Mouse (Mus musculus): Measurements from ENCODE around the gene Rnf40.
"Not testable (repeated sequence)": the region's sequence is repeated elsewhere in the genome, so short reads cannot be mapped to it uniquely, and the experiment has no call there.

Gene Rnf40

DNA sequence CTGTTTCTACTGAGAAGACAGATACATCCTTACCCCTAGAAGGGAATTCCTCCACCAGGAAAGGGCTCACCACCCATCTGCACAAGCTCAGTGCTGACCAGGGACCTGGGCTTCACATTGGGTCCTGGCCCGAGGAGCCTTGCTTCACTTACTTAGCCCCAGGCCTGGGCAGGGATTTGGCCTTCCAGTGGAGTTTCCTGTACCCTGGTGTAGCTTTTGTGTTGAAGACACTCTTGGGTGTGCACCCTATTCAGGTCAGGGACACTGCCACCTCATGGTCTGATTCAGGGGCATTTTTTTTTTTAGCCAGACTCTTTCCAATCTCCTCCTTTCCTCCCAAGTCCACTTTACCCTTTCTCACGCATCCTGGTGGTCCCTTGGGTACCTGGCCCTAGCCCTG lies 14.3 kb downstream of the Rnf40 start:
- DNase-seq (ENCODE audit: low spot score in 2 of 2): no peak

DNA sequence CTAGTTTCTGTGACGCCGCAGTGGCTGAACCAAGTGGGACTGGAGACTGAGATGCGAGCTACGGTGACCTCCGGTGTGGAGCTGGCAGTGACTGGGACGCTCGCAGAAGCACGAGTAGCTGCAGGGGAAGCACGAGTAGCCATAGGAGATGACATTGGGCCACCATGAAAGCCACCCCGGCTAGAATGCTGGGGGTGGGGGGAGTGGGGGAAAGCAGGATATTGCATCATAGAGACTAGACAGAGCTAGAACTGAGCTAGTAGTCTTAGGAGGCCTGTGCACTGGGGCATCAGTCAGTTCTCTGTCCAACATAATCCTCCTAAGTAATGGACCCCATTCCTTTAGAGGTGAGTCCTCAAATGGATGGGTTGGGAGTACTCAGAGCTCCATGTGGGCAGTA lies 15.7 kb downstream of the Rnf40 start:
- DNase-seq (ENCODE audit: low spot score in 2 of 2): no peak

DNA sequence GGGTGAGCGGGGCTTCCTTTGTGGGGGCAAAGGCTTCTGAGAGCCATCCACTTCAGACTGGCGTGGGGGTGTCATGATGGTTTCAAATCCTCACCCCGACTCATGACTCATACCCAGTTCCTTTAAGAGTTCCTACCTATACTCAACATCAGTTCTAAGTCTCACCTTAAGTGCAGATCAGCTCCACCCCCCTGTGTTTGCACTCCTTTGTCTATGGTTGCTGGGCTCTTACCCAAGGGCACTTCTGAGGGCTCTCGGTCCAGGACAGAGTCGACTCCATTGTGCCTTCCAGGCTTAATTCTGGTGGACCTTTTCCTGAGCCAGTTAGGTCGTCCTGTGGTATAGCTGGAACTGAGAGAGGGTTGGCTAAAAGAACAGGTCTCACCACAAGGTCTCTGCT lies 18.6 kb downstream of the Rnf40 start:
- no peak for DNase-seq (ENCODE audit: low spot score in 2 of 2)

DNA sequence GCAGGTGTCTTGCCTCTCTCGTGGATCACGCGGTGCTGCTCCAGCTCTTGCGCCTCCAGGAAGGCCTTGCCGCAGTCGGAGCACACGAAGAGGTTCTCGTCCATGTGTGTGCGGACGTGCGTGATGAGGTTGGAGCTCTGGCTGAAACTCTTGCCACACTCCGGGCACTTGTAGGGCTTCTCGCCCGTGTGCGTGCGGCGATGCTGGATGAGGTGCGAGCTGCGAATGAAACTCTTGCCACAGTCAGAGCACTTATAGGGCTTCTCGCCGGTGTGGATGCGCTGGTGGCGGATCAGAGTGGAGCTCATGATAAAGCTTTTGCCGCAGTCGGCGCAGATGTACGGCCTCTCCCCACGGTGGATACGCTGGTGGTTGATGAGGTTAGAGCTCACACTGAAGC lies 22.4 kb downstream of the Rnf40 start:
- DNase-seq (ENCODE audit: low spot score in 2 of 2): no peak

DNA sequence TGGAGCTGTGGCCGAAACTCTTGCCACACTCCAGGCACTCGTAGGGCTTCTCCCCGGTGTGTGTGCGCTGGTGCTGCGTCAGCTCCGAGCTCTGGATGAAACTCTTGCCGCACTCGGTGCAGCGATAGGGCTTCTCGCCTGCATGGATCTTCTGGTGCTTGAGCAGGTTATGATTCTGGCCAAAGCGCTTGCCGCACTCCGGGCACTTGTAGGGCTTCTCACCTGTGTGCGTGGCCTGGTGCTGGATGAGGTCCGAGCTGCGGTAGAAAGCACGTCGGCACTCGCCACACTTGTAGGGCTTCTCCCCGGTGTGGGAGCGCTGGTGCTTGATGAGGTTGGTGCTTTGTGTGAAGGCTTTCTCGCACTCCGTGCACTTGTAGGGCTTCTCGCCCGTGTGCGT lies 23.0 kb downstream of the Rnf40 start:
- no peak for DNase-seq (ENCODE audit: low spot score in 2 of 2)

DNA sequence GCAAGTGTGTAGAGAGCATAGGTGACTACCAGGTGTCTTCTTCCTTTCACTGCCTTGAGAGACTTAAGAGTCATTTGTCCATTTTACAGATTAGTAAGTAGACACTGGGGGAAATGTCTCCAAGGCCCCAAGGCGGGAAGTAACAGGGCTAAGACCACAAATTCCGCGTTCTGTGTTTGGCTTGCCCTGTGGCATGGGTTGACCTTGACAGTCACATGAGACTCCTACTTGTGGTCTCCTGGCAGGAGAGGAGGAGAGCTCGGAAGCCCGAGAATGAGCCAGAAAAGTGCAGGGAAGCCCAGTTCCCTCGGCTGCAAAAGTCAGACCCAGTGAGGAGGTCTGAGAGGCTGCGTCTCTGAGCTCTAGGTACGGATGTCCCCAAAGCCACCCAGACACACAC lies 24.9 kb downstream of the Rnf40 start:
- DNase-seq (ENCODE audit: low spot score in 2 of 2): no peak

DNA sequence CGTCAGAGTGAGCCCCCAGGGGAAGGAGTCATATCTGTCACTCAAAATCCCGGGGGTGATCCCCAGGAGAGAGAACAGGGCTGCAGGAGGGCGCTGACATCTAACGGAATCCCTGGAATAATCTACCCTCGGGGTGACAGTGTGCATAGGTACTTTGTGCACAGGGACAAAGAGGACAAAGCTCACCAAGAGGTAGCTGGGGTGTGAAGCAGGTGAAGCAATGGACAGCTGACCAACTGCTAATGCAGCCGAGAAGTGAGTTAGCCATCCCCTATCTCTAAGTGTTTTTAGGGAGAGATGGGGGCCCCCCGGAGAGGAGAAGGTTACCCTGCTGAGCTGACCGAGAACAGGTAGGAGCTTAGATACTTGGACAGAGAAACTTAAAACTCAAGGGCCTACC lies 25.5 kb downstream of the Rnf40 start:
- no peak for DNase-seq (ENCODE audit: low spot score in 2 of 2)

DNA sequence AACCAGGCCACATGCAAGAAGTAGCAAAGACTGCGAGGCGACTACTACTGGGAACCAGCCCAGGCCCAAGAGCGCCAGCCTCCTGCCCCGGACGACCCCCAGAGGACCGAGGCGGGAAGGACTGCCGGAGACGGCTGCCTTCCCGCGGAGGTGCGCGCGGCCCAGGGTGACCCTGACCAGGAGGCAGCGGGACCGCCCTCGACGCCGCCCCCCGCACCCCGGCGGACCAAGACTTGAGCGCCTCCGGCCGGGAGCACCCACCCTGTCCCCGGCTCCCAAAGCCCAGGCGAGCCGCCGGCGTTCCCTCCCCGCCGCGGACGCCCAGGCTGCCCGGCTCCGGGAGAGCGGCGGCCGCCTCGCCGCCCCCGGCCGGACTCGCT lies 25.9 kb downstream of the Rnf40 start:
- peak in 1 of 2 experiments; percentile 22 for DNase-seq (ENCODE audit: low spot score in 2 of 2)

DNA sequence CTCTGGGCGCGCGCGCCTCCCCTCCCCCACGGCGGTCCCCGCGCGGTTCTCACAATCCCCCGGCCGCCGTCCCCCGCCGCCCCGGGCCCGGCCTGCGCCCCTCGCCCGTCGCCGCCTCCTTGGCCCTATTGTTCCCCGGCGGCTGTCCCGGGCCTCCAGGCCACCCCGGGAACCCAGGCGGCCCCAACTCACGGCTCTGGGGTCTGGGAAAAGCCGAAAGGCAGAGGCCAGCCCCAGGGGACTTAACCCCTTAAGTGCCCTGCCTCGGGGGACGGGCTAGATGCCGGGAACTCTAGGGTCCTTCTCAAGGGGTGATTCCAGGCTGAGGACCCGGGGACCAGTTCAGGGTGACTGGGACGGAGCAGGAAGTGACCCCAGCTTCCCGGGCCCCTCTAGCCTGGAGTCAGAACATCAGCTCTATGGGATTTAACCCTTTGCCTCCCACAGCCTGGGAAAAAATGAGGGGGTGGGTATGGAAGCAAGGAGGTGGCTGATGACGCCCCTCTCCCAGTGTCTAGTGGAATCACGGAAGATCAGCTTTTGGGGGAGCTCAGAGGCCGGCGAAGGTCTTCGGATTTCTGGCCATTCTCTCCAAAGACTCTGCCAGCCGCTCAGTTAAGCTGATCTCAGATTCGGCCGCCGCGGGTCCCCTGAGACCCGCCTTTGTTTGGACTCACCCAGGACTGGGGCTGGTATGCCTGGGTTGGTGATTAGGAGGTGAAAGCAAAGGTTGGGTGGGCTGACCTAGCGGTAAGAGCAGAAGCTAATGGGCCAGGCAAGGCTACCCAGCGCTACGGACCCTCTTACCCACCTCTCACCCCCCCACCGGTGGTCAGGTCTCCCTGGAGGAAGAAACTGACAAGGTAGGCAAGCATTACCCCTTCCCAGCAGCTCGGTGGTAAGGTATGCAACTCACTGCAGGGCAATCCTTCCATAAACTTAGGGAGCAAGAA lies 26.6 kb downstream of the Rnf40 start, which contains the start of gene Zfp629:
Gene Zfp629, minus strand, starts transcription at position 907 of the 953 bp plus-strand sequence.
- DNase-seq (ENCODE audit: low spot score in 2 of 2): peak; percentile 17 to 32

DNA sequence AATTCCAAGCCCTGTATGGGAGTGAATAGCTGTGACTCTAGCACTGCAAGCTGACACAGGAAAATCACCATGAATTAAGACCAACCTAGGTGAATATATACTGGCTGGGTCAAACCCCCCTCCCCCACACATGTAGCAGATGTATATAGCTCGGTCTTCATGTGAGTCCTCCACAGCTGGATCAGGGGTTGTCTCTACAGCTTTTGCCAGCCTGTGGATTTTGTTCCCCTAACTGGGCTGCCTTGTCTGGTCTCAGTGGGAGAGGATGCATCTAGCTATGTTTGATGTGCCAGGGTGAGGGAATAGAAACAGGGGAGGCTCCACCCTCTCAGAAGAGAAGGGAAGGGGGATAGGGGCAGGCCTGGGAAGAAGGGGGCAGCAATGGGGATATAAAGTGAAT lies 27.8 kb downstream of the Rnf40 start:
- DNase-seq (ENCODE audit: low spot score in 2 of 2): no peak

DNA sequence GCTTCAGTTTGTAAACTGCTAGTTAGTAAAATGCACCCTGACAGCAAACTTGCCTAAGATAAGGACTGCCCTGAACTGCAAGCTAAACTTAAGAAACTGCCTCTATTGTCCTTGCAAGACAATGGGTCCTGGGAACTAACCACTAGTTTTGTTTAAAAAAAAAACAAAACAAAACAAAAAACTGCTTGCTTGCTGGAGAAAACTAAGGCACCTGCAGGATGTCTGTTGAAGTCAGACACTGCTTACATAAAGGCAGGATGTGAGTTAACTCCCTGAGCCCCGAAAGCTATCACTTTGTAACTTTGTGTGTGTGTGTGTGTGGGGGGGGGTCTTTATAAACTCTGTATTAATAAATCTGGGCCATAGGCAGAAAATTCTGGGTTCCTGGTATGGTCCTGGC lies 28.3 kb downstream of the Rnf40 start:
- DNase-seq (ENCODE audit: low spot score in 2 of 2): no peak

DNA sequence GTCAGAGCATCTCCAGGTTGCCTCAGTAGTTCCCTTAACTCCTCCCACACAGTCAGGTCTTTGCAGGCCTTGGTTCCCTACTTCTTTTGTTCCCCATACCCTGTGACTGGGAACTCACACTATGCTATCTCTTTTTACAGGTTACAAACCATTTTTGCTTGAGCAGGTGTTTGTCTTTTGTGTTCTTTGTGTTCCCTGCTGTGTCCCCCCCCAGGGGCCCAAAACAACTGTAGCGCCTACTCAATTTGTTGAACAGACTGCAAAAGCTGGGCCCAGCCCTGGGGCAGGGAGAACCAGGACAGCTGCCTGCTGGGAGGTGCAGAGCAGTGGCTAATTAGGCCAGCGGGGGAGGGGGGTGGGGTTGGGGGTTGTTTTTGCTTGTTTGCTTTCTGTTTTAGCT lies 29.4 kb downstream of the Rnf40 start:
- no peak for DNase-seq (ENCODE audit: low spot score in 2 of 2)

DNA sequence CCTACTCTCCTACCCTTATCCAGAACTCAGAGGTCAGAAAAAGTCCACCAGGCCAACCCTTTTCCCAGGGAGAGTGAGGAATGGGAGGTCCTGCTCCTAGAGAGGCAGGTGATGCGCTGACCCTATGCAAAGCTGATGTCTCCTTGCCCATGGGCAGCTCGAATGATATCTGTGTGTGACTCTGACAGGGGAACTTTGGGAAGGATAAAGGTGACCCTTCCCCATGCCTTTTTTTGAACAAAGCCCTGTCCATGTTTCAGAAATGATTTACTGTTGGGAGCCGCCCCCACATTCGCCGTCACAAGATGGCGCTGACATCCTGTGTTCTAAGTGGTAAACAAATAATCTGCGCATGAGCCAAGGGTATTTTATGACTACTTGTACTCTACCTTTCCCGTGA lies 29.8 kb downstream of the Rnf40 start:
- not testable (repeated sequence) for DNase-seq (ENCODE audit: low spot score in 2 of 2)

DNA sequence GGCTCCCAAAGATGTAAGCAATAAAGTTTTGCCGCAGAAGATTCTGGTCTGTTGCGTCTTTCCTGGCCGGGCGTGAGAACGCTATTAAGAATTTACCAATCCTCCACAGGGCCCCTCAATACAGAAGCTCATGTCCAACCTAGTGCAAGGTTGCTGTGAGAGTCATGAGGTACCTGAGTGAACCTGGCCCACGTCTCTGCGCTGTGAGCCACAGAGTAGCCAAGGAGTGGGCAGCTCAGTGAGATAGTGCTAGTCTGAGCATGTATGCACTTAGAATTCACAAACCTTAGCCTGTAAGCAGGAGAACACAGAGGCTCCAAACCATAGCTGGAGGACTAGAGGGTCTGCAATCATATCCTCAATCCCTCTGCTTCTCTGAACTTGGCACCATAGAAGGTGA lies 37.5 kb downstream of the Rnf40 start:
- no peak for DNase-seq (ENCODE audit: low spot score in 2 of 2)

DNA sequence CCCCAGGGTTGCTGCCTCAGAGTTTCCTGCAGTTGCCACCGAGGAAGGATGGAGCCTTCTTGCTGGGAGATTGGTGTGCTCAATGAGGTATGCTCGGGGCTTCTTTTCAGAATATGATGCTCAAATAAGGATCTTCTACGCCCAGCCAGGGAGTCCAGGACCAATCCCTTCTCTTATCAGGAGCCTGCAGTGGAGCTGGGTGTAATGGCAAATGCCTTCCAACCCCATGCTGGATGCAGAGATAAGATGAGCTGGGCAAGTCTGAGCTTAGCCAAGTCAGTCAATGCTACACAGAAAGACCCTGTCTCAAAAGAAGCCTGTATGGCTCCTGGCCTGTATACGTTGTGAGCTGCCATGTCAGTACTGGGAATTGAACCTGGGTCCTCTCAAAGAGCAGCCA lies 37.9 kb downstream of the Rnf40 start:
- DNase-seq (ENCODE audit: low spot score in 2 of 2): peak; percentile 58 to 65

DNA sequence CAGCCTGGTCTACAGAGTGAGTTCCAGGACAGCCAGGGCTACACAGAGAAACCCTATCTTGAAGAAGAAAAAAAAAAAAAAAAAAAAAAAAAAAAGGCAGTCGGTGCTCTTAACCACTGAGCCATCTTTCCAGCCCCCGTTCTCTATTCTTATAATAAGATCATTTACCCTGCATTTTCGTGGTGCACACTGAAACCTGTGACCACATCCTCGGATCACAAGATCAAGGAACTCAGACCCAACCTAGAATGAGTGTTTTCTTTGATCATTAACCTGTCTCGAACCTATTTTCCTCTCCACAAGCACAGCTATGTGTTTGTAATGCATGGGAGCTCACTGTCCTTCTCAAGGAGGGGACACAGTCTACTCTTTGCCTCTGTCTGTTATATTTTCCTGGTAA lies 40.1 kb downstream of the Rnf40 start:
- DNase-seq (ENCODE audit: low spot score in 2 of 2): no peak

DNA sequence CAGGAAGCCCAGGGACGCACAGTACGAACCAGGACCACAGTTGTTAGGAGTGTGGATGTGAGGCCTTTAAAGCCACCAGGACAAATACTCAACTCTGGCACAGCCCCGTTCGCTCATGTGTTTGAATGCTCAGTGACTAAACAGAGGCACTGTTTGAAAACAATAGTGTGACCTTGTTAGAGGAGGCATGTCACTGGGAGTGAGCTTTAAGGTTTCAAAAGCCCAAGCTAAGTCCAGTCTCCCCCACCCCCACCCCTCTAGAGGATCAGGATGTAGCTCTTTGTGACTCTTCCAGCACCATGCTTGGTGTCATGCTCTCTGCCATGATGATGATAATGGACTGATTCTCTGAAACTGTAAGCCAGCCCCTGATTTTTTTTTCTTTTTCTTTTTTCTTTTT lies 42.8 kb downstream of the Rnf40 start:
- DNase-seq (ENCODE audit: low spot score in 2 of 2): no peak

DNA sequence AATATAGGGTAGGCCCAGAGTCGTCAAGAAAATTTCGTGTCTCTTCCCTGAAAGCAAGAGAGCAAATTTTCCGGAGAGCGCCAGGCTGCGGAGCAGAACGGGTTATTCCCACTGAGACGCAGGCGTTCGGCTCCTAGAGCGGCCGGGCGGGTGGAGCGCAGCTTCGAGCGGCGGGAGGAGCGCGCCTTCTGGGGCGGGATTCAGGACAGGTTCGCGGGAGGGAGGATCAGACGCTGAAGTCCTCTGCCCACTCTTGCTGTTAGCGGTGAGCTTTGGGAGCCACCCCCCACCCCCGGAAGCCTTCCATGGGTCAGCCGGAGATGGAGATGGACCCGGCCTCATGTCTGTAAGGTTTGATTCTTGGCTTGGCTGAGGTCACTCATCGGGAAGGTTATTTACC lies 48.4 kb downstream of the Rnf40 start:
- no peak for DNase-seq (ENCODE audit: low spot score in 2 of 2)

DNA sequence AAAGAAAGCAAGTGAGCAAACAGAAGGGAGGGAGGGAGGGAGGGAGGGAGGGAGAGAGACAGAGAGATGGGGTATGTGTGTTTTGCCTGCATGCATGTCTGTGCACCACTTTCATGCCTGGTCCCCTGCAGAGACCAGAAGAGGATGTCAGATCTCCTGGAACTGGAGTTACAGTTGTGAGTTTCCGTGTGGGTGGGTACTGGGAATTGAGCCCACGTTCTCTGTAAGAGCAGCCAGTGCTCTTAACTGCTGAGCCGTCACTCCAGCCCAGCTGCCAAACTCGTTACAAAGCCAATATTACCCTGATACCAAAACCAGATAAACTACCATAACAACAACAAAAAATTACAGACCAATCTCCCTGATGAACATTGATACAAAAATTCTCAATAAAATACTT lies 52.7 kb downstream of the Rnf40 start:
- DNase-seq (ENCODE audit: low spot score in 2 of 2): no peak

DNA sequence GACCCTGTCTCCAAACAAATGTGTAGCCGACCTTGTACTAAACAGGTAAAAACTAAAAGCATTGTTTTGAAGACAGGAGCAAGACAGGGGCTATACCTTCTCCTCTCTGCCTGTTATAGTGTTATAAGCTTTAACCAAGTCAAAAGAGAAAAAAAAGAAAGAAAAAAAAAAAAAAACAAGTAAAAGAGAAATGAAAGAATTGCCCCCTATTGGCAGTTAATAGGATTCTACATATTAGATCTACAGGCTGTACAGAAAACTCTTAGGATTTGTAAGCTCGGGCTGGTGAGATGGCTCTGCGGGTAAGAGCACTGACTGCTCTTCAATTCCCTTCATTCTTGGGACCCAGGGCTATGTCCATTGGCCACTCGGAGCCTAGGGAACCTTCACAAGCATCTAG lies 53.7 kb downstream of the Rnf40 start:
- DNase-seq (ENCODE audit: low spot score in 2 of 2): no peak

DNA sequence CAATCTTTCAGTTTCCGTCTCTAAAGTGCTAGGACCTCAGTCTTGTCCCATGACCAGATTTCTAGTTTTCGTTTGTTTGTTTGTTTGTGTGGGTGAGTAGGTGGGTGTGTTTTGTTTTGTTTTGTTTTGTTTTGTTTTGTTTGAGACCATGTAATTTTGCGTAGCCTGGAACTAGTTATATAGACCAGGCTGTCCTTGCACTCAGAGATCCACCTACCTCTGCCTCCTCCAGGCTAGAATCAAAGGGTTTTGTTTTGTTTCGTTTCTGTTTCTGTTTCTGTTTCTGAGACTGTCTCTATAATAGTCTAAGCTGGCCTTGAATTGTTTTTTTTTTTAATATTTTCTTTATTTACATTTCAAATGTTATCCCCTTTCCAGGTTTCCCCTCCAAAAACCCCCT lies 57.8 kb downstream of the Rnf40 start:
- no peak for DNase-seq (ENCODE audit: low spot score in 2 of 2)

DNA sequence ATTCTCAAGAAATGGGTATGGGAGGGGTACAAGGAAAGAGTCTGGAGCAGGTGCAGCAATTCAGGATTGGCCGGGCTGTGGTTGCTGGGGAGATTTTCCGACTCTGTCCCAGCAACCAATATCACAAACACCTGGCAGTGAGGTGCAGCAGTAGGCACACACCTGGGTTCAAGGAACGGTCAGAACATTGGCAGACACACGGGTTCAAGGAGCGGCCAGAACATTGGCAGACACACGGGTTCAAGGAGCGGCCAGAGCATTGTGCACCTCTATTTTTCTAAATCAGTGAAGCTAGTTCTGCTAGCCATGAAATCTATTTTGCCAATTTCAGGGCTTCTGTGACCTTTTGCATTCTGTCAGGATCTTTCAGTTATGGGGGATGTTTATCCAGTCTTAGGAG lies 59.0 kb downstream of the Rnf40 start:
- DNase-seq (ENCODE audit: low spot score in 2 of 2): not testable (repeated sequence)

DNA sequence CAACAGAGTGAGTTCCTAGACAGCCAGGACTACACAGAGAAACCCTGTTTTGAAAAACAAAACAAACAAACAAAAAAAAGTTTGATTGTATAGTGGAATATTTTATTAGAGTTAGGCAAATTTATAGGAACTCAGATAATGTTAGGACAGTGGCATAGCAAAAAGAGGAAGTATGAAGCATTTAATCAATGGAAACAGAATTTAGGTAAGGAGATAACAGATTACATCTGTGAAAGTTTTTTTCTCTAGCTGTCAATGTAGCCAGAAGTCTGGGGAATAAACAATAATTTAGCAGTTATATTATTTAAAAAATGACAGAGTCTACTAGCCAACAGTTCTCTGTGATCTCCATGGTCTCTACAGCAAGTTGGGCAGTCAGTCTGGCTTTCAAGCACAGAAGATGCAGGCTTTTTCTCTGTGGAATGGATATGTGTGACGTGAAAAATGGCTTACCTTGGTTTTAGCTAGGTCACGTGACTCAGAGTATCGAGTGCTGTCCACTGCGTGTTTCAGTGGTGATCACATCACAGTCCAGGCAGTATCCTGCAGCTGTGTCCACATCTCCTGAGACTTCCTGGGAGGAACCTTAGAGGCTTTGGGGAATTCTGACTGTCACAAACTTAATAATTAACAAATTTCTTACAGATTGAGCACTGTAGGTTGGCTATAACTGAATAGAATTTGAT lies 60.1 kb downstream of the Rnf40 start:
- DNase-seq (ENCODE audit: low spot score in 2 of 2): no peak
